Mouse (Mus musculus): ENCODE results near the gene Gabpb2. TPM values are rescaled to one million over a fixed set of nuclear protein-coding genes. Genes with fewer than 3 reads are reported as not detected.

Gabpb2 gene
- polyA plus RNA-seq, 1 experiment from 2014 or later, result 3.1 TPM

GRCm38 (mm10) chr3:95228148-95228893 is 10.6 kb upstream of the Gabpb2 start, which contains the start of gene Cdc42se1:
TSS of gene Cdc42se1 (plus strand) at chr3:95228732.
- peak; percentile 74 for ATAC-seq
- under 1% methylated on average over 64 of the region's 64 CpGs for WGBS
- Histone ChIP-seq H3K27ac (ENCODE audit: low read depth, low read length) (peak within 1 kb of the TSS; percentile 94), H3K9ac (ENCODE audit: low read depth, low read length) (peak within 1 kb of the TSS; percentile 89), H3K36me3 (ENCODE audit: control insufficient read depth, insufficient read depth) (peaks cover 16% of the 10 kb centered on the region), H3K4me2 (replicated peaks; ENCODE audit: low read depth) (peak within 1 kb of the TSS; percentile 93), H3K27me3 (replicated peaks; ENCODE audit: control insufficient read depth, insufficient read depth, low read length) (no peaks in the 10 kb centered on the region), H3K4me1 (replicated peaks; ENCODE audit: control insufficient read depth, insufficient read depth, low read length) (peaks cover 9% of the 10 kb centered on the region), H3K9me3 (ENCODE audit: control insufficient read depth) (no peaks in the 10 kb centered on the region), H3K4me3 (ENCODE audit: low read depth, low read length) (peak within 1 kb of the TSS; percentile 78)
- TF ChIP-seq CTCF (IDR thresholded peaks at IDR 0.05; ENCODE audit: low read depth), result no peak; the same call in 1 of the 2 replicates

DNA sequence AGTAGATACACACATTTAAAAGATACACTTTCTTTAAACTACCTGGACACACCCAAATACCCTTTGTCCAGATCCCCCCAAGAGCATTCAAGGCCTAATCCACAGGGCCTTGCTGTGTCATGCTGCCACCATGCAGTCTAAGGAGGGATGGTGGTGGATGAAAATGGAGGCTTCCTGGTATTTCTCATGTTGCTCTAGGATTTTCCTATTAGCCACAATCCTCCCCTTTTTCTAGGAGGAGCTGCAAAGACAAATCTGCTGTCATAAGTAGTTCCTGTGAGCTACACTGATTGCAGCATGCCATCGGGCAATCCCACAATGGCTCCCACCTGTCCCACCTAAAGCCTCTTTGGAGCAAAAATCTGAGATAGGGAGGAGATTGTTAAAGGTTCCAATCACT is 9.5 kb upstream of the Gabpb2 start:
- Histone ChIP-seq H3K4me3 (ENCODE audit: low read depth, low read length) (peak overlapping the region; percentile 78; the same call in 1 of the 2 replicates), H3K27me3 (replicated peaks; ENCODE audit: control insufficient read depth, insufficient read depth, low read length) (no peaks in the 10 kb centered on the region), H3K27ac (ENCODE audit: low read depth, low read length) (no peak overlapping the region), H3K36me3 (ENCODE audit: control insufficient read depth, insufficient read depth) (peaks cover 7% of the 10 kb centered on the region; the same call in 1 of the 2 replicates), H3K4me1 (replicated peaks; ENCODE audit: control insufficient read depth, insufficient read depth, low read length) (peaks cover 9% of the 10 kb centered on the region), H3K4me2 (replicated peaks; ENCODE audit: low read depth) (peak overlapping the region; percentile 93), H3K9me3 (ENCODE audit: control insufficient read depth) (no peaks in the 10 kb centered on the region), H3K9ac (ENCODE audit: low read depth, low read length) (no peak overlapping the region)
- WGBS, result 3% methylated on average over 1 of the region's 1 CpGs
- ATAC-seq, result no peak
- no peak for TF ChIP-seq CTCF (IDR thresholded peaks at IDR 0.05; ENCODE audit: low read depth)

GRCm38 (mm10) chr3:95224295-95224694 is 6.6 kb upstream of the Gabpb2 start:
- Histone ChIP-seq H3K9me3 (ENCODE audit: control insufficient read depth) (no peaks in the 10 kb centered on the region), H3K27ac (ENCODE audit: low read depth, low read length) (no peak overlapping the region), H3K4me1 (replicated peaks; ENCODE audit: control insufficient read depth, insufficient read depth, low read length) (no peaks in the 10 kb centered on the region), H3K4me3 (ENCODE audit: low read depth, low read length) (no peak overlapping the region), H3K4me2 (replicated peaks; ENCODE audit: low read depth) (no peak overlapping the region), H3K9ac (ENCODE audit: low read depth, low read length) (no peak overlapping the region), H3K36me3 (ENCODE audit: control insufficient read depth, insufficient read depth) (peaks cover 5% of the 10 kb centered on the region), H3K27me3 (replicated peaks; ENCODE audit: control insufficient read depth, insufficient read depth, low read length) (no peaks in the 10 kb centered on the region)
- peak; percentile 12; the same call in 1 of the 2 replicates for ATAC-seq
- no peak for TF ChIP-seq CTCF (IDR thresholded peaks at IDR 0.05; ENCODE audit: low read depth)
- 34% methylated on average over 6 of the region's 6 CpGs for WGBS

DNA sequence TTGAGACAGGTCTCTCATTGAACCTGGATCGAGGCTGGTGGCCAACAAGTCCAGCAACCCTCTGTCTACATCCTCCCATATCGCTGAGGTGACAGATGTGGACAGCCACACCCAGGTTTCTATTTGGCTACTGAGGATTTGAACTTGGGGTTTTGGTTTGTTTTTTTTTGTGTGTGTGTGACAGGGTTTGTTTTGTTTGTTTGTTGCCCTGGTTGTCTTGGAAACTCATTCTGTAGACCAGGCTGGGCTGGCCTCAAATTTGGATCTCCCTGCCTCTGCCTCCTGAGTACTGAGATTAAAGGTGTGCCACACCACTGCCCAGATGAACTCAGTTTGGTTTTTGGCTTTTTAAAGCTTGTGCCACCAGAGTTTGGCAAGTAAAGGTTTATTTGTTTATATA is 5.3 kb upstream of the Gabpb2 start:
- H3K27ac ChIP-seq (ENCODE audit: low read depth, low read length), result no peak overlapping the region
- 98% methylated on average over 2 of the region's 2 CpGs for WGBS
- no peaks in the 10 kb centered on the region for H3K4me1 ChIP-seq (replicated peaks; ENCODE audit: control insufficient read depth, insufficient read depth, low read length)
- ATAC-seq, result no peak
- H3K9ac ChIP-seq (ENCODE audit: low read depth, low read length), result no peak overlapping the region
- no peak overlapping the region for H3K4me3 ChIP-seq (ENCODE audit: low read depth, low read length)
- H3K36me3 ChIP-seq (ENCODE audit: control insufficient read depth, insufficient read depth), result peaks cover 8% of the 10 kb centered on the region
- TF ChIP-seq CTCF (IDR thresholded peaks at IDR 0.05; ENCODE audit: low read depth), result no peak
- no peak overlapping the region for H3K4me2 ChIP-seq (replicated peaks; ENCODE audit: low read depth)
- H3K27me3 ChIP-seq (replicated peaks; ENCODE audit: control insufficient read depth, insufficient read depth, low read length), result no peaks in the 10 kb centered on the region
- no peaks in the 10 kb centered on the region for H3K9me3 ChIP-seq (ENCODE audit: control insufficient read depth)

- Histone ChIP-seq H3K27me3 (replicated peaks; ENCODE audit: control insufficient read depth, insufficient read depth, low read length) (no peaks in the 10 kb centered on the region), H3K27ac (ENCODE audit: low read depth, low read length) (peak overlapping the region; percentile 99), H3K4me1 (replicated peaks; ENCODE audit: control insufficient read depth, insufficient read depth, low read length) (0 out of 2 replicates have a peak, but pooled peaks cover 4% of the 10 kb centered on the region), H3K9ac (ENCODE audit: low read depth, low read length) (no peak overlapping the region), H3K36me3 (ENCODE audit: control insufficient read depth, insufficient read depth) (peaks cover 17% of the 10 kb centered on the region), H3K4me2 (replicated peaks; ENCODE audit: low read depth) (peak overlapping the region; percentile 65), H3K4me3 (ENCODE audit: low read depth, low read length) (peak overlapping the region; percentile 87; the same call in 1 of the 2 replicates), H3K9me3 (ENCODE audit: control insufficient read depth) (no peaks in the 10 kb centered on the region)
- no peak for ATAC-seq
- no peak for TF ChIP-seq CTCF (IDR thresholded peaks at IDR 0.05; ENCODE audit: low read depth)
- WGBS, result 78% methylated on average over 6 of the region's 6 CpGs
Observed at GRCm38 (mm10) chr3:95218466-95219137, 886 bp upstream of the Gabpb2 start.

DNA sequence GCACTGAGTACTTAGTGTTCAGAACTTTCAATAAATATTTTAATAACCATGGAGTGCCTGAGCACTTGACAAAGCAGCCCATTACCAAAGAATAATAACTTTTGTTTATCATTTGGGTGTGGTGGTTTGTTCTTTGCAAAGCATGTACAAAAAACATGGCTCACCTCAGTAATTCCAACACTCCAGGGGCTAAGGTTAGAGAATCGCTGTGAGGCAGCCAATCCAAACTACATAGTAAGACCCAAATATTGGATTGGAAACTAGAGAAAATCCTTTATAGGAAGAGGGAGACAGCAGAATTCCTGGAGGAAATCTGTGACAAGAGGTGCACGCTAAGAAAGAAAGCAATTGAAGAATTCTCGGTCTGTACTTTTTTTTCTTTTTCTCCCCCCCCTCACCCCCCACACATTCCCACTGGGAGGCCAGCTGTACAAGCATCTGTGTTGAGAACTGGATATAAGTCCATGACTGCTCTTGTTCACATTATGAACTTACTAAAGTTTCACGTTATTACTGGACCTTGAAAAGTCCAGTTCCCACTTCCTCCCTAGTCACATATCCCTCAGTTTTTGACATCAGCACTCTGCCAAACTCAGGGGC is 961 bp downstream of the Gabpb2 start:
- H3K4me3 ChIP-seq (ENCODE audit: low read depth, low read length), result peak overlapping the region; percentile 87
- TF ChIP-seq CTCF (IDR thresholded peaks at IDR 0.05; ENCODE audit: low read depth), result no peak
- 0 out of 2 replicates have a peak, but pooled peaks cover 4% of the 10 kb centered on the region for H3K4me1 ChIP-seq (replicated peaks; ENCODE audit: control insufficient read depth, insufficient read depth, low read length)
- H3K27me3 ChIP-seq (replicated peaks; ENCODE audit: control insufficient read depth, insufficient read depth, low read length), result no peaks in the 10 kb centered on the region
- H3K9ac ChIP-seq (ENCODE audit: low read depth, low read length), result peak overlapping the region; percentile 97
- 11% methylated on average over 4 of the region's 4 CpGs for WGBS
- no peaks in the 10 kb centered on the region for H3K9me3 ChIP-seq (ENCODE audit: control insufficient read depth)
- peak overlapping the region; percentile 99; the same call in 1 of the 2 replicates for H3K27ac ChIP-seq (ENCODE audit: low read depth, low read length)
- peaks cover 17% of the 10 kb centered on the region for H3K36me3 ChIP-seq (ENCODE audit: control insufficient read depth, insufficient read depth)
- peak; percentile 11; the same call in 1 of the 2 replicates for ATAC-seq
- peak overlapping the region; percentile 65 for H3K4me2 ChIP-seq (replicated peaks; ENCODE audit: low read depth)

All from intestine, postnatal 0 days (tissue).